Mouse (Mus musculus) thymus, adult 2 months (tissue): ENCODE measurements around the gene Hoxb3.

Experiments used
- CTCF ChIP-seq: fragments of 200-500 bp; IDR thresholded peaks from 2 replicates; pipeline ENCODE4 v1.5.1; 2012; ENCODE audit warnings: mild to moderate bottlenecking, control low read depth, low read length, moderate library complexity, borderline replicate concordance; ENCODE audit not compliant: control insufficient read depth, poor library complexity, insufficient read depth; ENCODE audit errors: extremely low read depth
- POLR2A ChIP-seq: fragments of 200-500 bp; IDR thresholded peaks from 2 replicates; pipeline ENCODE4 v1.6.1; 2012; ENCODE audit warnings: mild to moderate bottlenecking, low read length, control low read depth, moderate library complexity; ENCODE audit not compliant: control insufficient read depth, poor library complexity, insufficient read depth; ENCODE audit errors: extremely low read depth

GRCm38 (mm10) chr11:96369140-96369539 is 46.0 kb downstream of the Hoxb3 start:
- TF ChIP-seq CTCF (no peak), POLR2A (no peak)
